Mouse (Mus musculus) inflammation-experienced regulatory T-cells, adult 6 months (primary cell): ENCODE measurements at regions not wholly inside any gene's neighbourhood (a gene's known extent, or its start where the extent isn't known, plus 50 kb on each side); places are given as distances from the start of the nearest gene placed in this dataset.

ENCODE experiments used
- ATAC-seq: one replicate; pipeline ENCODE4 v1.8.0; 2017

- ATAC-seq, result no peak
These were observed 316.0 kb upstream of the Jarid2 start for GRCm38 (mm10) chr13:44413305-44413704.

GRCm38 (mm10) chr13:44415971-44416370, 313.3 kb upstream of the Jarid2 start:
- no peak for ATAC-seq

- ATAC-seq, result no peak
These were observed 312.3 kb upstream of the Jarid2 start for GRCm38 (mm10) chr13:44416986-44417385.

- no peak for ATAC-seq
These were observed 310.2 kb upstream of the Jarid2 start for GRCm38 (mm10) chr13:44419056-44419455.

GRCm38 (mm10) chr13:44419472-44420226, 309.6 kb upstream of the Jarid2 start:
- no peak for ATAC-seq

GRCm38 (mm10) chr13:44420227-44420592, 309.1 kb upstream of the Jarid2 start:
- no peak for ATAC-seq

GRCm38 (mm10) chr13:44420941-44421340, 308.3 kb upstream of the Jarid2 start:
- no peak for ATAC-seq

- ATAC-seq, result no peak
These were observed 307.8 kb upstream of the Jarid2 start for GRCm38 (mm10) chr13:44421426-44421825.

- ATAC-seq, result no peak
These were observed 307.4 kb upstream of the Jarid2 start for GRCm38 (mm10) chr13:44421922-44422321.

GRCm38 (mm10) chr13:44430492-44430891, 298.8 kb upstream of the Jarid2 start:
- no peak for ATAC-seq

- no peak for ATAC-seq
These were observed 291.6 kb upstream of the Jarid2 start for GRCm38 (mm10) chr13:44437709-44438108.

GRCm38 (mm10) chr13:44441061-44441460, 288.2 kb upstream of the Jarid2 start:
- no peak for ATAC-seq

GRCm38 (mm10) chr13:44449216-44449830, 280.0 kb upstream of the Jarid2 start:
- no peak for ATAC-seq

GRCm38 (mm10) chr13:44451224-44451623, 278.1 kb upstream of the Jarid2 start:
- no peak for ATAC-seq

- ATAC-seq, result no peak
These were observed 276.1 kb upstream of the Jarid2 start for GRCm38 (mm10) chr13:44453131-44453530.

GRCm38 (mm10) chr13:44454136-44454535, 275.1 kb upstream of the Jarid2 start:
- no peak for ATAC-seq

- ATAC-seq, result no peak
These were observed 274.1 kb upstream of the Jarid2 start for GRCm38 (mm10) chr13:44455193-44455592.

- no peak for ATAC-seq
These were observed 270.5 kb upstream of the Jarid2 start for GRCm38 (mm10) chr13:44458744-44459143.

GRCm38 (mm10) chr13:44459148-44459547, 270.1 kb upstream of the Jarid2 start:
- ATAC-seq, result no peak

GRCm38 (mm10) chr13:44463675-44464074, 265.6 kb upstream of the Jarid2 start:
- ATAC-seq, result no peak

- no peak for ATAC-seq
These were observed 263.7 kb upstream of the Jarid2 start for GRCm38 (mm10) chr13:44465567-44465966.

GRCm38 (mm10) chr13:44468963-44469674, 260.2 kb upstream of the Jarid2 start:
- no peak for ATAC-seq

- peak; percentile 35 for ATAC-seq
These were observed 259.6 kb upstream of the Jarid2 start for GRCm38 (mm10) chr13:44469675-44470074.

GRCm38 (mm10) chr13:44473200-44473599, 256.1 kb upstream of the Jarid2 start:
- ATAC-seq, result no peak
